Mouse (Mus musculus): Measurements from ENCODE around the gene Tmem8b. TPM values are rescaled to one million over a fixed set of nuclear protein-coding genes. Genes with fewer than 3 reads are reported as not detected.

Tmem8b gene
- polyA plus RNA-seq (2015; fragmentation: Illumina TruSeq; extraction: RNeasy Lipid Tissue Mini Kit (QIAGEN cat#74804); ENCODE audit: insufficient read depth, low read depth, low replicate concordance): 1.8 TPM

DNA sequence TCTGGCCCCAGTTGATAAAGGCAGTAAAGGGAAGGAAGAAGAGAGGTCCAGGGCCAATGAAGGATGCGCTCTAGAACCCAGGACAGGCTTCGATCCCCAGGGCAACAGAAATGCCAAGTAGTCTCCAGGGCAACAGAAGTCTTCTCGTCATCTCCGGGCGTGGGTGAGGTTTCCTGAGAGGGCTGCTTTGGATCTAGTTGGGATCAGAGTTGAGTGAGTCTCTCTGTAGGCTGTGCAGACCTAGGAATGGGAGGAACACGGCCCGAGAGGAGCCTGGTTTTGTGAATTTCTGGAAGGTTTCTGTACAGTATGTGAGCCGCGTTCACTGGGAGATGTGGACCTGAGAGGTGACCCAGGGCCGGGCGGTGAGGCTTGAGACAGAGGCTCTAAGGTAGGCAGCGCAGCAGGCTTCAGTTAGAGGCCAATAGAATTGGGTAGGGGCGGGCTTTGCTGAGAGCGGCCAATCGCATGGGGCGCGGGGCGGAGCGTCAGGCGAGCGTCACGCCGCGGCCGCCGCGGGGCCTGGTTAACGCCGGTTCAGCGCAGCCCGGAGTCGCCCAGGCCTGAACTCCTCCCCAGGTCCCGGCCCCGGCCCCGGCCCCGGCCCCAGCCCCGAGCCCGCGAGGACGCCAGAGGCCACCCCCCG lies at the start of gene Tmem8b, which contains the start of gene Fam221b:
TSS of gene Tmem8b (plus strand) at position 190 of the 646 bp plus-strand sequence.
TSS of gene Fam221b (minus strand) at position 364 of the 646 bp plus-strand sequence.

DNA sequence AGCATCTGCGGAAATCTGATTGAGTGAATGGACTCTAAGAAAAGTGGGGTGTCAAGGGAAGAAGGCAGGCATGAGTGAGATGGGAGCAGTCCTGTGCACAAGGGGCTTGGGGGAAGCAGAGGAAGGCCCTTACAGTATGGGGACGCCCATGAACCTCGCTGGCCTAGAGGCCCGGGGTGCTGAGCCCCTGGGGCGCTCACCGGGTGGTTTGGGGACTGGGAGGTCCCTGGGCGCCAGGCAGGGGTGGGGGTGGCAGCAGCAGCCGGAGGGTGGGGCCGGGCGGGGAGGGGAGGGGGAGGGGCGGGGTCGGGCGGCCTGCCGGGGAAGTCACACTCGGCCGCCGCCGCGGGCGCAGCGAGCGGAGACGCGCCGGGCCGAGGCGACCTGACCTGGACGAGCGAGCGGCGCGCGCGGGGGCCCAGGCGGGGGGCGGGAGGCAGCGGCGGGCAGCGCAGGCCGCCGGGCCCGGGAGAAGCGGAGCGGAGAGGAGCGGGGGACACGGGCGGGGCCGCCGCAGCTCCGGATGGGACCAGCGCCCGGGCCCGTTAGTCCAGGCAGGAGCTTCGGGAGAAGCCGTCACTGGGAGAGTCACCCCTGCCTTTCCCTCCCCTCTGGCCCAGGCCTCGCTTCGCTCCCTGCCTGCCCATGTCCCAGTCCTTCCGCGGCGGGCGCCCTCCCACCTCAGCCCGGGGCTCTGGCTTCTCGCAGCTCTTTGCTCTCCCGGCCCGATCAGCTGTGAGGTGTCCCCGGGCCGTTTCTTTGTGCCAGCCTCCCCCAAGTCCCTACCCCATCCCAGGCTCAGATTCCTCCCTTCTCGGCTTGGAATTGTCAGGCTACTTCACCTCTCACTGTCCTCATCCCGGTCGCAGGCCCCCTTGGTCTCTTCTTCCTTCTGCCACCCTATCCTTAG lies 37.5 kb upstream of the Tmem8b start, which contains the start of gene Npr2:
TSS of gene Npr2 (plus strand) at position 890 of the 910 bp plus-strand sequence.

DNA sequence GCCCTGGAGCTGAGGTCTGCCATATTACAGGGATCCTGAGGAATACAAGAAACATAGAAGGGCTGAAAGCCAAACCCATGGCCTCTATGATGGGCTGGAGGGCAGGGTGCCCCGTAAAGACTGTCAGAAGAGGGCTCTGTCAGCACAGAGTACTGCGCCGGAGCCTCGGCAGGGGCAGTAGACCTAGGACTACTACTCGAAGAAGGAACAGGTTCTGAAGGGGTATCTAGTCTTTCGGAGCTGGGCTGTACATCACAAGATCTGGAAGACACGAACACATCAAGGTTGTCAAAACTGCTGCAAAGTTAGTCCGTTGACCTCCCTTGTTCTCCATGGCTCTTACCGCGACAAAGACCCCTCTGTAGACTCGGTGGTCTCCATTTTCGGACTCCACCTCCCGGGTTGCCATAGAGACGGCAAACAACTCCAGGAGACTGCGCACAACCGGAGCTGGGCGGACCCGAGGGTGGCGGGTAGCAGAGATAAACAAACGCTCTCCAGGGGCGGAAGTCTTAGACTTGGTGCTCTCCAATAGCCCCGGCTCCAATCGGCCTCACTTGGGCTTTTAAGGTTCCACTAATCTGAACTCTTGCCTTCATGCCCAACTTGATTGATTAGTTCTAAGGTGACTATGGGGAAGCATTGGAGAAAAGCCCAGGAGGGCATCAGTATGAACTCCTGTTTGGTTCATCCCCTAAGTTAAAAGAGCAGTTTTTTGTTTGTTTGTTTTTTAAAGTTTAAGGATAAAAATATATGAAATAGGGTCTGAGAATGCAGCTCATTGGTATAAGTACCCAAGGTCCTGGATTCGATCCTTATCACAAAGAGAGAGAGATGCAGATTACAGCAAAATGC lies 15.4 kb upstream of the Tmem8b start, which contains the start of gene Spag8:
TSS of gene Spag8 (minus strand) at position 434 of the 855 bp plus-strand sequence.

DNA sequence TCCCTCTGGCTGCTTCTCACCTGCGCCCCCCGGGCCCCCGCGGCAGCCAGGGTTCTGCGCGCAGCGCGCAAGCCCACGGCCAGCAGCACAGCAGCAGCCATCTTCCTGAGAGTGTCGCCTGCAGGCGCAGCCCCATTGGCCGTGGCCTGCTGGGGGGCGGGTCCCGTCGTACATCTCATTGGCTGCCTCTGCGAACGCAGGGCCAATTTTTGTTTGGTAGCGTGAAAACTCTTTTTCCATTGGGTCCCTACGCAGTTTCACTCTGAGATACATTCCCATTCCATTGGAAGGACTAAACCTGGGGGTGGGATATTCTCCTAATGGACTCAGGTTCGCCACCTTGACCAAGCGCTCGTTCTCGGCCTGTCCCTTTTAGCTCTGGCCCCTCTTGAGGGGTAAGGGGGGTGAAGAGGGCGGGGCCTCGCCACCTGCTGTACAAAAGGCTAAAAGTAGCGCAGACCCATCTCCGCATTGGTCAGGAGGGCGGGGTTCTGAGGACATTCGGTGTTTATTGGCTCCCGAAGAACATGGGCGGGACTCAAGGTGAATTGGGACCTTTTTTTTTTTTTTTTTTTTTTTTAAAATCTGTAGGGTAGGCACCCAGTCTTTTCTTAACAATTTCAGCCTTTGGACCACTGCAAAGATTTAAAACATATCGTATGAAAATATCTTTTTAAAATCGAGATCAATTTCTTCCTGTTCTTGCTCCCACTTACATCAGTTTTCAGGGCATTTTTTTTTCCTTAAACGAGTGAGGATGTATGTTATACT lies 12.2 kb upstream of the Tmem8b start, which contains the start of gene Hint2:
TSS of gene Hint2 (minus strand) at position 128 of the 771 bp plus-strand sequence.

DNA sequence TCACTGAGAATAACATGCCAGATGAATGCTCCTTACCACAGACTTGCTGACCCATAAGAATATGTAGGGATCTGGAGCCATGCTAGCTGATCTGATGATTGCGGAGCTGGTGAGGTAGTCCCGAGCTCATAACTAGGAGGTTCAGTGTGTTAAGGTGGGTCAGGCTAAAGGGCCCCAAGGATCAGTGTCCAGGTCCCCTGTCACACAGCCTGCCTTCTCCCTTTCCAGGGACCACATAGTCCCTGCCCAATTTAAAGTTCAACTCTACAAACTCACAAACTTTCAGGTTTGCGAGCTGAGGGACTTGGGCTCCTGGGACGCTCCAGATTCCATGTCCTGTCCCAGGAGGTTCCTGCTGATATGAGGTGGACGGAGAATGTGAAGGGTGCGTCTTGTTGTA lies 31.9 kb downstream of the Tmem8b start, which contains the start of gene Olfr70:
TSS of gene Olfr70 (minus strand) at position 101 of the 400 bp plus-strand sequence.

DNA sequence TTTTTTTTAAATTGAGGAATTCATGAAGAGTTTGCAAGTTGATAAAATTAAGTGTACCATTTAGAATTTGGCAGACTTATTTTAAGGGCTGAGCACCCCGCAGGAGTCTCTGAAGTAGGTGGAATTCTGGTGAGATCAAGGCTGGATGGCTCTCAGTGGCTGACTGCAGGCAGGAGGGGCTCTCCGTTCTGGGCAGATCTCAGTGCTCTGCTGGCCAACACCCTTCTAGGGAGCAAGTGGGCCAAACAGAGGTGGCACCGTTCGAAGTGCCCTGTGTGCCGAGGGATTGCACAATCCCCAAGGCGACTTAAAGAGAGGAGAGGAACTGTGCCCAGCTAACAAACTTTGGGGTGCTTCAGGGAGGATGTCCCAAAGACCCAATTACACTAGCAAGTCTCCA lies 41.1 kb downstream of the Tmem8b start, which contains the start of gene Olfr71:
TSS of gene Olfr71 (minus strand) at position 387 of the 400 bp plus-strand sequence.

DNA sequence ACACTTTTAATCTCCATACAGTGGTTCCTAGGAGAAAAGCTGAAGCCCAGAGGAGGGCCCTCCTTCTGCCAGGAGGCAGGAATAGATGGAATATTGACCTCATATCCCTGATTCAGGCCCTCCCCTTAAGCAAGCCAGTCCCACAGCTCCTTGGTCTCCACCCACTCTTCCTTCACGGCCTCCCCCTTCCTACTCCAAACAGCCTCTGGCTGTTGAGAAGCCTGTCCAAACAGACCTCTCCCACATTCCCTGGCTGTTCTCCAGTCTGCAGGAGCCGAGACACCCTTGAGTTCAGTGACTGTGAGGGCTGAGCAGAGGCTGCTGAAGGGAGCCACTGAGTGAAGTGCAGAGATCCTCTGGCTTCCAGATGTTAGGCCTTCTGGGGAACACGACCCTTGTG lies 58.2 kb downstream of the Tmem8b start, which contains the start of gene Hrct1:
TSS of gene Hrct1 (plus strand) at position 194 of the 400 bp plus-strand sequence.

DNA sequence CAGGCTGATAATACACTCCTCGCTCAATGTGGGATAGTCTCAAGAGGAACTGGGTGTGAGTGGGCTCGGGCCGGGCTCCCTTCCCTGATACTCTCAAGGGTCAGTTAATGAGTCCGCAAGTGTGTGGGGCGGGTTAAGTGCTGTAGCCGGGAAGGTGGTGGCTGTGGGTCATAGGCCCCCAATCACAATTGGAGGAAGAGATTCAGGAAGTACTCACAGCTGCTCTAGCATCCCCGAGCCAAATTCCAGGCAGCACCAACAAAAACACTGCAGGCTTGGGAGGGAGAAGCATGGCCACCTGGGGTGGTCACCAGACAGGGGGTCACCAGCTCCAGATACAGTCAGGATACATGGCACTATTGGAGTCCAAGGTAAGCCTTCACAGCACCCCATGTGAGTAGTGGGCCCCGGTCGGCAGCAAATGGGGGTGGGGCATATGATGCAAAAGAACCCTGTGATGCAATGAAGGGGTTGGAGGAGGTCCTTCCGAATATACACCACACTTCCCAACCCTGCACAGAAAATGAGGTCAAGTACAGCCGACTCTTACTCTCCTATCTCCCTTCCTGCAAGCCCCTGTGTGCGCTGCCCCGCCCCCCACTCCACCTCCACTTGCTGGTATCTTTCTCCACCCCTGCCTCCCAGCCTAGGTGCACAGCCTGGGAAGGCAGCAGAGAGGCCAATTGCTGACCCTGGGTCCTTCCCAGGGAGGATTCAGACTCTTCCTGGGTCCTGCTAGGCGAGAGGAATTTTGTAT lies 61.2 kb downstream of the Tmem8b start, which contains the start of gene Spaar:
TSS of gene Spaar (plus strand) at position 241 of the 757 bp plus-strand sequence.

Other genes starting within 250 kb of the Tmem8b start
- not detected for gene Fam166b, start 239.8 kb upstream of the Tmem8b start, polyA plus RNA-seq (2015; fragmentation: Illumina TruSeq; extraction: RNeasy Lipid Tissue Mini Kit (QIAGEN cat#74804); ENCODE audit: insufficient read depth, low read depth, low replicate concordance)
- 7.8 TPM for gene Tesk1, start 227.0 kb upstream of the Tmem8b start, polyA plus RNA-seq (2015; fragmentation: Illumina TruSeq; extraction: RNeasy Lipid Tissue Mini Kit (QIAGEN cat#74804); ENCODE audit: insufficient read depth, low read depth, low replicate concordance)
- 1.8 TPM for gene Cd72, start 214.3 kb upstream of the Tmem8b start, polyA plus RNA-seq (2015; fragmentation: Illumina TruSeq; extraction: RNeasy Lipid Tissue Mini Kit (QIAGEN cat#74804); ENCODE audit: insufficient read depth, low read depth, low replicate concordance)
- gene Sit1, start 185.2 kb upstream of the Tmem8b start, polyA plus RNA-seq (2015; fragmentation: Illumina TruSeq; extraction: RNeasy Lipid Tissue Mini Kit (QIAGEN cat#74804); ENCODE audit: insufficient read depth, low read depth, low replicate concordance): not detected
- gene Ccdc107, start 176.1 kb upstream of the Tmem8b start, polyA plus RNA-seq (2015; fragmentation: Illumina TruSeq; extraction: RNeasy Lipid Tissue Mini Kit (QIAGEN cat#74804); ENCODE audit: insufficient read depth, low read depth, low replicate concordance): 28.5 TPM
- 3.8 TPM for gene Arhgef39, start 169.3 kb upstream of the Tmem8b start, polyA plus RNA-seq (2015; fragmentation: Illumina TruSeq; extraction: RNeasy Lipid Tissue Mini Kit (QIAGEN cat#74804); ENCODE audit: insufficient read depth, low read depth, low replicate concordance)
- not detected for gene Car9, start 162.0 kb upstream of the Tmem8b start, polyA plus RNA-seq (2015; fragmentation: Illumina TruSeq; extraction: RNeasy Lipid Tissue Mini Kit (QIAGEN cat#74804); ENCODE audit: insufficient read depth, low read depth, low replicate concordance)
- gene Tpm2, start 145.2 kb upstream of the Tmem8b start, polyA plus RNA-seq (2015; fragmentation: Illumina TruSeq; extraction: RNeasy Lipid Tissue Mini Kit (QIAGEN cat#74804); ENCODE audit: insufficient read depth, low read depth, low replicate concordance): 37.2 TPM
- gene Creb3, start 106.6 kb upstream of the Tmem8b start, polyA plus RNA-seq (2015; fragmentation: Illumina TruSeq; extraction: RNeasy Lipid Tissue Mini Kit (QIAGEN cat#74804); ENCODE audit: insufficient read depth, low read depth, low replicate concordance): 21.2 TPM
- 19.2 TPM for gene Tln1, start 106.3 kb upstream of the Tmem8b start, polyA plus RNA-seq (2015; fragmentation: Illumina TruSeq; extraction: RNeasy Lipid Tissue Mini Kit (QIAGEN cat#74804); ENCODE audit: insufficient read depth, low read depth, low replicate concordance)
- 6.8 TPM for gene Rgp1, start 90.3 kb upstream of the Tmem8b start, polyA plus RNA-seq (2015; fragmentation: Illumina TruSeq; extraction: RNeasy Lipid Tissue Mini Kit (QIAGEN cat#74804); ENCODE audit: insufficient read depth, low read depth, low replicate concordance)
- 4.6 TPM for gene Gba2, start 90.1 kb upstream of the Tmem8b start, polyA plus RNA-seq (2015; fragmentation: Illumina TruSeq; extraction: RNeasy Lipid Tissue Mini Kit (QIAGEN cat#74804); ENCODE audit: insufficient read depth, low read depth, low replicate concordance)
- not detected for gene Msmp, start 84.5 kb upstream of the Tmem8b start, polyA plus RNA-seq (2015; fragmentation: Illumina TruSeq; extraction: RNeasy Lipid Tissue Mini Kit (QIAGEN cat#74804); ENCODE audit: insufficient read depth, low read depth, low replicate concordance)
- gene Npr2, start 37.0 kb upstream of the Tmem8b start, polyA plus RNA-seq (2015; fragmentation: Illumina TruSeq; extraction: RNeasy Lipid Tissue Mini Kit (QIAGEN cat#74804); ENCODE audit: insufficient read depth, low read depth, low replicate concordance): 10.7 TPM
- gene Spag8, start 15.4 kb upstream of the Tmem8b start, polyA plus RNA-seq (2015; fragmentation: Illumina TruSeq; extraction: RNeasy Lipid Tissue Mini Kit (QIAGEN cat#74804); ENCODE audit: insufficient read depth, low read depth, low replicate concordance): 1.1 TPM
- gene Hint2, start 12.5 kb upstream of the Tmem8b start, polyA plus RNA-seq (2015; fragmentation: Illumina TruSeq; extraction: RNeasy Lipid Tissue Mini Kit (QIAGEN cat#74804); ENCODE audit: insufficient read depth, low read depth, low replicate concordance): 22.0 TPM
- 0.20 TPM for gene Fam221b, start 174 bp downstream of the Tmem8b start, polyA plus RNA-seq (2015; fragmentation: Illumina TruSeq; extraction: RNeasy Lipid Tissue Mini Kit (QIAGEN cat#74804); ENCODE audit: insufficient read depth, low read depth, low replicate concordance)
- gene Olfr70, start 31.8 kb downstream of the Tmem8b start, polyA plus RNA-seq (2015; fragmentation: Illumina TruSeq; extraction: RNeasy Lipid Tissue Mini Kit (QIAGEN cat#74804); ENCODE audit: insufficient read depth, low read depth, low replicate concordance): not detected
- gene Olfr71, start 41.3 kb downstream of the Tmem8b start, polyA plus RNA-seq (2015; fragmentation: Illumina TruSeq; extraction: RNeasy Lipid Tissue Mini Kit (QIAGEN cat#74804); ENCODE audit: insufficient read depth, low read depth, low replicate concordance): not detected
- gene Hrct1, start 58.2 kb downstream of the Tmem8b start, polyA plus RNA-seq (2015; fragmentation: Illumina TruSeq; extraction: RNeasy Lipid Tissue Mini Kit (QIAGEN cat#74804); ENCODE audit: insufficient read depth, low read depth, low replicate concordance): 3.5 TPM
- gene Spaar, start 61.1 kb downstream of the Tmem8b start, polyA plus RNA-seq (2015; fragmentation: Illumina TruSeq; extraction: RNeasy Lipid Tissue Mini Kit (QIAGEN cat#74804); ENCODE audit: insufficient read depth, low read depth, low replicate concordance): 0.65 TPM
- not detected for gene Olfr159, start 102.0 kb downstream of the Tmem8b start, polyA plus RNA-seq (2015; fragmentation: Illumina TruSeq; extraction: RNeasy Lipid Tissue Mini Kit (QIAGEN cat#74804); ENCODE audit: insufficient read depth, low read depth, low replicate concordance)
- gene Olfr156, start 154.9 kb downstream of the Tmem8b start, polyA plus RNA-seq (2015; fragmentation: Illumina TruSeq; extraction: RNeasy Lipid Tissue Mini Kit (QIAGEN cat#74804); ENCODE audit: insufficient read depth, low read depth, low replicate concordance): not detected
- not detected for gene Olfr157, start 171.2 kb downstream of the Tmem8b start, polyA plus RNA-seq (2015; fragmentation: Illumina TruSeq; extraction: RNeasy Lipid Tissue Mini Kit (QIAGEN cat#74804); ENCODE audit: insufficient read depth, low read depth, low replicate concordance)
- gene Olfr155, start 182.6 kb downstream of the Tmem8b start, polyA plus RNA-seq (2015; fragmentation: Illumina TruSeq; extraction: RNeasy Lipid Tissue Mini Kit (QIAGEN cat#74804); ENCODE audit: insufficient read depth, low read depth, low replicate concordance): not detected
- 3.9 TPM for gene Reck, start 206.6 kb downstream of the Tmem8b start, polyA plus RNA-seq (2015; fragmentation: Illumina TruSeq; extraction: RNeasy Lipid Tissue Mini Kit (QIAGEN cat#74804); ENCODE audit: insufficient read depth, low read depth, low replicate concordance)